Mouse (Mus musculus) testis, adult 2 months (tissue): ENCODE measurements at regions not wholly inside any gene's neighbourhood (a gene's known extent, or its start where the extent isn't known, plus 50 kb on each side); places are given as distances from the start of the nearest gene placed in this dataset.

ENCODE experiments used
- CTCF ChIP-seq: fragments of 200-500 bp; IDR thresholded peaks from 2 replicates; pipeline ENCODE4 v1.5.1; 2012; ENCODE audit warnings: low read depth, mild to moderate bottlenecking, inconsistent platforms, low read length, moderate library complexity; ENCODE audit not compliant: control insufficient read depth, insufficient read depth, insufficient replicate concordance
- POLR2A ChIP-seq: fragments of 200-500 bp; IDR thresholded peaks from 2 replicates; pipeline ENCODE4 v1.6.1; 2012; ENCODE audit warnings: low read depth, mild to moderate bottlenecking, inconsistent platforms, low read length, moderate library complexity; ENCODE audit not compliant: control insufficient read depth

GRCm38 (mm10) chr5:96941087-96941468 lies 56.4 kb upstream of the Bmp2k start:
- TF ChIP-seq POLR2A (no peak), CTCF (no peak)
